Mouse (Mus musculus): ENCODE results near the gene Plcd3. TPM values are rescaled to one million over a fixed set of nuclear protein-coding genes. Genes with fewer than 3 reads are reported as not detected.

Gene Plcd3
- polyA plus RNA-seq, 1 experiment from 2014 or later: 1.8 TPM

DNA sequence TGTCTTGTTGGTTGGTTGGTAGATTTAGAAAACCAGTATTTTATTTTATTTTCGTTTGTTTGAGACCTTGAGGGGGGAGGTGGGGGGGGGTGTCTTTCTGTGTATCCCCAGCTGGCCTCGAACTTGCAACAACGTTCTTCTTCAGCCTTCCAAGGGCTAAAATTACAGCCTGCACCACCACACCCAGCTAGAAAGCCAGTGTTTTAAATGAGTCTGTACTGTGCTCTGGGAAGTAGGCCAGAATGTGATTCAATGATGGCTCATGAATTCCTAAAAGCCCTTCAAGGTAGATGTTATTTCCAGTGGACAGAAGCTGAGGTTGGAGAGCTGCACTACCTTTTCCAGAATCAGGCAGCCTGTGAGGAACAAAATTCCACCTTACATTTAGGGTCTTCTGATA lies 32.8 kb upstream of the Plcd3 start:
- Histone ChIP-seq H3K9me3 (replicated peaks) (no peaks in the 10 kb centered on the region), H3K27ac (peak overlapping the region; percentile 100; the same call in 1 of the 2 replicates), H3K4me3 (peak overlapping the region; percentile 90; the same call in 1 of the 2 replicates), H3K4me1 (peaks cover 27% of the 10 kb centered on the region), H3K27me3 (ENCODE audit: low read depth, poor library complexity, severe bottlenecking) (no peaks in the 10 kb centered on the region), H3K36me3 (peaks cover 22% of the 10 kb centered on the region)
- 85% methylated on average over 3 of the region's 3 CpGs for WGBS
- no peak for DNase-seq (ENCODE audit: low spot score)

DNA sequence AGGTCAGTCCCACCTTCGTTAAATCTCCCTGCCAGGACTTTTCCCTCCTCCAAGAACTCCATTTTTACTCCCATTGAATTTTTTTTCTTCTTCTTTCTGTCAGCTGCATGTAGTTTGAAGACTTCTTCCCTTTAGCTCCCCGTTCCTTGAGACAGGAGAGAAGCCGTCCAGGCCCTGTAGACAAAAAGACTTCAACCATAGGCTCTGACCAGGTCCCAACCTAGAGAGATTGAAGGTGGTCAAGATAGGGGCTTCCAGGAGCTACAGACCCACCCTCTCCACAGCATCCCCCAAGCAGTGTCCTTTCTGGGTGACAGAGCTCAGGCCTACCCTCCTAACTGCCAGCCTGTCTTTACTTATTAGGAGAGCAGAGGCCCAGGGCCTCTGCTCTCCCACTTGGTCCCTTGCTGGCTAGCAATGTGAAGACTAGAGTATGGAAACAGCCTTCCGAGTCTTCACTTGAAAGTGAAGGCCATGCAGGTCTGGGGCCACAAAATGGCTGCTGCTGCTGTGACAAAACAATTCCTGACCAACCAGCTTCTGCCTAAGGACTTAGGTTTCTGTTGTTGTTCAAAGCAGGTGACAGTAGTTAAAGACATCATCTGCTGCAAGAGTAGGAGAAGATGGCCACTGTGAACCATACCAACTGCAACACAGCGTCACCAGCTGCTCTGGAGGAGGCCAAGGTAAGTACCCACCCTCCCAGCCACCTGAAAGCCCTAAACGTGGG lies 32.2 kb upstream of the Plcd3 start:
- H3K27me3 ChIP-seq (ENCODE audit: low read depth, poor library complexity, severe bottlenecking): no peaks in the 10 kb centered on the region
- WGBS: 59% methylated on average over 6 of the region's 6 CpGs
- H3K9me3 ChIP-seq (replicated peaks): no peaks in the 10 kb centered on the region
- H3K4me3 ChIP-seq: peak overlapping the region; percentile 90
- H3K27ac ChIP-seq: peak overlapping the region; percentile 100
- peaks cover 27% of the 10 kb centered on the region for H3K4me1 ChIP-seq
- peaks cover 19% of the 10 kb centered on the region for H3K36me3 ChIP-seq
- no peak for DNase-seq (ENCODE audit: low spot score)

DNA sequence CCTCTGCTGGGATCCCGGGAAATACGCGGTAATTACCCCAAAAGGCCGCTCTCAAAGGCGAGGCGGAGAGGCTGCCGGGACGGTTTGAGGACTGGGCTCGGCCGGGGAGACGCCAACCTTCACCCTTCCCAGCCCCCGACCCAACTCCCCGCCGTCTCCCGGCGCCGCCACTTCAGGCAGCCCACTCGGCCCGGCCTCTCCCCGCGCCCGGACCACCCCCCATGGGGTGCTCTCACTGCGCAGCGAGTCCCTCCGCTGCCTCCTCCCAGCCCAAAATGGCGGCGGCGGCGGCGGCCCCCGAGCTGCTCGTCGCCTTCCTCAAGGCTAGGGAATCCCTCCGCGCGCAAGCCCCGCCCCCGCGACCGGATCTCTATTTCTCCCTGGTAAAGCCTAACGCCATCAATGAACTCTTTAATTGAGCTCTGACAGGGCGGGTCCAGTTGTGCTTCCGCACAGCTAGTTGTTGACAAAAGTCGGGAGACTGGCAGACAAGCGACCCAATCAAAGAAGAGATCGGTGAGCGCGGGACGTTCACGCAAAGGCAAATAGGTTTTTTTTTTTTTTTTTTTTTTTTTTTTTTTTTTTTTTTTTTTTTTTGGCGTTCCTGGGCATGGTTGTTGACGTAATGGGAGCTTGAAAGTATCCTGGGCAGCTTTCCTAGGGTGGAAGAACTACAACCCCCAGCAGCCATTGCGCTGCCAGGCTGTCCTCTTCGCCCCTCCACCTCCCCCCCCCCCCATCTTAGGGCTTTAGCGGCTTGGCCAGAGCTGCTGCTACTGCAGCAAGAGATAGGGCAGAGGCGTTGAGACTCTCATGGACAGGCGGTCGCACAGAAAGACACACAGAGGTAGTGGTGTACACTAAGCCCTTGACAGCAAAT lies 31.4 kb upstream of the Plcd3 start:
- under 1% methylated on average over 58 of the region's 58 CpGs for WGBS
- peak; percentile 100 for DNase-seq (ENCODE audit: low spot score)
- peak overlapping the region; percentile 100 for H3K27ac ChIP-seq

DNA sequence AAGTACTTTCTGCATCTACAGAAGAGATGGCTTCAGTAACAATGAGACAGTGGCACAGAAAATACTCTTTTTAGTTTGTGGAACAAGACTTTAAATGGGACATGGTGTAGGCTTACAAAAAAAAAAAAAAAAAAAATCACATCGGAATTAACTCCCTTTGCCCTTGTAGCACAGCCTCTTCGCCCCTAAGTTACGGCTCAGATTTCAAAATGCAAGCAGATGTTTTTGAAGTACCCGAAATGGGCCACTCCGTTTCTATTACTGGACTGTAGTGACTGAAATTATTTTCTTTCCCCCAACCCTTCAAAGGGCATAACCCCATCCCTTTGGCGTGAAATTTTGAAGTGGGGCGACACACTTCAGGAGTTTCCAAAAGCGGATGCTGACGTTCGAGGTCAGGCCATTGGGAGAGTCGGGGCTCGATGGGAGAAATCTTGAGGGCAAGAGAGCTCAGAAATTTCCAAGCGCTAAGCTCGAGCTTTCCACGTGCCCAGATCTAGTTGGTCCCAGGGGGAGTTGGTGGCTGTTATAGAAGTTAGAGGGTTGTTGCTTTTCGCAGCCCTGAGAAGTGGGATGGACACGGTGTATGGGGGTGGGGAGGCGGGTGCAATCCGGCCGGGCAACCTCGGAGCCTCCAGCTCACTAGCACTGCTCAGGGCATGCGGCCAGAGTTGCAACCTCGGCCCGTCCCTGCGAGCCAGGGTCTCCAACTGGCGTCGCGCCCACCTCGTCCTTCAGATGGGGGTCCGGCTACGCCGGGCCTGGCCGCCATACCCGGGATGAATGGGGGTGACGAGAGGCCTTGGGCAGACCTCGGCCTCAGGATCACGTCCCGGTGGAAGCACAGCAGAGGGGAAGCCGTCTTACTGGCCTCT lies 30.5 kb upstream of the Plcd3 start, which contains the start of gene Hexim2:
Hexim2 (plus strand) TSS at position 729 of the 875 bp plus-strand sequence.
- Histone ChIP-seq H3K4me3 (peak within 1 kb of the TSS; percentile 90), H3K27ac (peak within 1 kb of the TSS; percentile 100), H3K36me3 (peaks cover 12% of the 10 kb centered on the region; the same call in 1 of the 2 replicates), H3K27me3 (ENCODE audit: low read depth, poor library complexity, severe bottlenecking) (no peaks in the 10 kb centered on the region), H3K4me1 (peaks cover 27% of the 10 kb centered on the region), H3K9me3 (replicated peaks) (no peaks in the 10 kb centered on the region)
- WGBS: under 1% methylated on average over 39 of the region's 39 CpGs
- DNase-seq (ENCODE audit: low spot score): peak; percentile 76

More for the DNA sequence above, 31.4 kb upstream of the Plcd3 start:
- H3K27me3 ChIP-seq (ENCODE audit: low read depth, poor library complexity, severe bottlenecking): no peaks in the 10 kb centered on the region
- peak overlapping the region; percentile 90 for H3K4me3 ChIP-seq
- H3K36me3 ChIP-seq: peaks cover 12% of the 10 kb centered on the region; the same call in 1 of the 2 replicates
- no peaks in the 10 kb centered on the region for H3K9me3 ChIP-seq (replicated peaks)
- H3K4me1 ChIP-seq: peaks cover 27% of the 10 kb centered on the region

DNA sequence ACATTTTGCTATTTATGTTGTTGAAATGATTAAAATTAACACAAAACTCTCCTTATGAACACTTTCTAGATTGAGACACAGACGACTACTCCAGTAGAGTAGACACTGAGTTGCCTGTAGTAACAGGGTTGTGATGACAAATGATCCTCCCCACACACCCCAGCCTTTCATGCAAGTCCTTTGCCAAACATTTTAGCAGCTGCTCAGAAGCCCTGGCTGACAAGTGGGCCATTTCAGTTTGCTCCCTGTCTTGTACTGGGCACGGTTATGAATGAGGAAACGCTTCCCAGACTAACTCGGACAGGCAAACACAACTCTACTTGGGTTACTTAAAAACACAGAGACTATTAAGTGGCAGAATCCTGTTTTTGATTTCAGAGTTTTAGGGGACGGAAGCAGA lies 18.9 kb upstream of the Plcd3 start:
- Histone ChIP-seq H3K4me3 (no peak overlapping the region), H3K36me3 (no peaks in the 10 kb centered on the region), H3K27ac (no peak overlapping the region), H3K4me1 (peaks cover 27% of the 10 kb centered on the region), H3K9me3 (replicated peaks) (no peaks in the 10 kb centered on the region), H3K27me3 (ENCODE audit: low read depth, poor library complexity, severe bottlenecking) (no peaks in the 10 kb centered on the region)
- no peak for DNase-seq (ENCODE audit: low spot score)
- 82% methylated on average over 5 of the region's 5 CpGs for WGBS

DNA sequence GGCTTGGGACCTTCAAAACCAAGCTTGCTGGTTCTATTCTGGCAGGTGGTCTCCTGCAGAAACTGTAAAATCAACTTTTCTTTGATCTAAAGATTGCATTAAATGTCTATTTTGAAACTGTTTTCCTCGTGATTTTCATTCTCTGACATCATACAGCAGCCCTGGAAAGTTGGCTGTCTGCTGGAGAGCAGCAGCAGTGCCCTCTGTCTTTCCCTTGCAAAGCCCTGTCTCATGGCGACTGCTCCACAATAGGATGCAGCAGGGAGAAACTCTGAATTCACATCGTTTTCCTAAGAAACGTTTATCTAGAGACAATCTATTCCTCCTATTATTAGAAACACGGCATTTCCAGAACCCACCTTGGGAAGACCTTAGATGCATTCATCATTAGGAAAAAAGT lies 18.2 kb upstream of the Plcd3 start:
- WGBS: 65% methylated on average over 5 of the region's 5 CpGs
- peaks cover 32% of the 10 kb centered on the region for H3K4me1 ChIP-seq
- H3K27ac ChIP-seq: no peak overlapping the region
- no peaks in the 10 kb centered on the region for H3K9me3 ChIP-seq (replicated peaks)
- H3K36me3 ChIP-seq: no peaks in the 10 kb centered on the region
- DNase-seq (ENCODE audit: low spot score): no peak
- H3K27me3 ChIP-seq (ENCODE audit: low read depth, poor library complexity, severe bottlenecking): no peaks in the 10 kb centered on the region
- H3K4me3 ChIP-seq: no peak overlapping the region

GRCm38 (mm10) chr11:103118866-103119265 lies 17.4 kb upstream of the Plcd3 start:
- Histone ChIP-seq H3K27ac (no peak overlapping the region), H3K9me3 (replicated peaks) (no peaks in the 10 kb centered on the region), H3K4me3 (0 out of 2 replicates have a peak overlapping the region, but pooled peaks have one; percentile 59), H3K27me3 (ENCODE audit: low read depth, poor library complexity, severe bottlenecking) (peaks cover 2% of the 10 kb centered on the region; the same call in 1 of the 2 replicates), H3K4me1 (peaks cover 36% of the 10 kb centered on the region), H3K36me3 (no peaks in the 10 kb centered on the region)
- DNase-seq (ENCODE audit: low spot score): no peak
- WGBS: 96% methylated on average over 2 of the region's 2 CpGs

DNA sequence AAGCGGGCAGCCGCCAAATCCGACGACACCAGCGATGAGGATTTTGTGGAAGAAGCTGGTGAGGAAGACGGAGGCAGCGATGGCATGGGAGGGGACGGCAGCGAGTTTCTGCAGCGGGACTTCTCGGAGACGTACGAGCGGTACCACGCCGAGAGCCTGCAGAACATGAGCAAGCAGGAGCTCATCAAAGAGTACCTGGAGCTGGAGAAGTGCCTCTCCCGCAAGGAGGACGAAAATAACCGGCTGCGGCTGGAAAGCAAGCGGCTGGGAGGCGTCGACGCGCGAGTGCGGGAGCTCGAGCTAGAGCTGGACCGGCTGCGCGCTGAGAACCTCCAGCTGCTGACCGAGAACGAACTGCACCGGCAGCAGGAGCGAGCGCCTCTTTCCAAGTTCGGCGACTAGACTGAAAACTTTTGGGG lies 16.1 kb upstream of the Plcd3 start:
- H3K27ac ChIP-seq: peak overlapping the region; percentile 91; the same call in 1 of the 2 replicates
- peak overlapping the region; percentile 59 for H3K4me3 ChIP-seq
- H3K4me1 ChIP-seq: peaks cover 45% of the 10 kb centered on the region
- DNase-seq (ENCODE audit: low spot score): peak; percentile 72
- under 1% methylated on average over 38 of the region's 38 CpGs for WGBS
- no peaks in the 10 kb centered on the region for H3K9me3 ChIP-seq (replicated peaks)
- H3K36me3 ChIP-seq: no peaks in the 10 kb centered on the region
- H3K27me3 ChIP-seq (ENCODE audit: low read depth, poor library complexity, severe bottlenecking): peaks cover 15% of the 10 kb centered on the region

- Histone ChIP-seq H3K27ac (peak overlapping the region; percentile 91; the same call in 1 of the 2 replicates), H3K36me3 (no peaks in the 10 kb centered on the region)
- peak; percentile 74 for DNase-seq (ENCODE audit: low spot score)
Observed at GRCm38 (mm10) chr11:103116959-103117590, 15.6 kb upstream of the Plcd3 start.

DNA sequence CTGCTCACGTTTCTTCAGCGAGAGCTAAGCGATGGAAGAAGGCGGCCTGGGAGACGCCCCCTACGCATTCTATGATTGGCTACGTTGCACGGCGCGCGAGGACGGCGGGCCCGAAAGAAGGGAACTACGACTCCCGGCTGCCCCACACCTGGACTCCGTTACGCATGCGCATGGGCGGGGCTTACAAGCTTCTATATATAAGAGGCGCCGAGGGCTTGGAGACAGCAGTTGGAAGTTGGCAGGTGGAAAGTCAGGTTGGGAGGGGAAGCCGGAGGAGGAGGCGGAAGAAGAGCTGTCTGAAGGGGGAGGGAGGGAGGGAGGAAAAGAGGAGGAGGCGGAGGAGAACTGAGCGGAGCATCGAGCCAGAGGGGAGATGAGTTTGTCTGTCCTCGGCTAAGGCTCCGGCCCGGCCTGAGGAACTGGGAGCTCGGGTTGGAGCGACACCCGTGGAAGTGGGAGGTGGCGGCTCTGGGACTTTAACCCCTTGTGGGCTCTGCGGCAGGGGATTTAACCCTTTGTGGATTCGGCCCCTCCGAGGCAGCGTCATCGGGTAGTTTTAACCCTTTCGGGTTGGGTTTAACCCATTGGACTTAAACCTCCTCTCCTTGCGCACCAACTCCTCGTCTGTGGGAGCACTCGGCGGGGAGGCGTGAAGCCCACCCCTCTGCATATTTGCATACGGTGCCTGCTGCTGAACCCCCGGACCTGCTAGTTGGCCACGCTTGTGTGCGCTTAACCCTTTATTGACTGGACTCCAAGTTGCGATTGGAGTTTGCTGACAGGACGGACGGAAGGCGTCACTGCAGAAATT lies 14.8 kb upstream of the Plcd3 start, which contains the start of gene Hexim1:
Hexim1 (plus strand) TSS at position 224 of the 811 bp plus-strand sequence.
- under 1% methylated on average over 53 of the region's 53 CpGs for WGBS
- Histone ChIP-seq H3K4me3 (peak within 1 kb of the TSS; percentile 59), H3K4me1 (peaks cover 59% of the 10 kb centered on the region), H3K9me3 (replicated peaks) (no peaks in the 10 kb centered on the region), H3K27ac (peak within 1 kb of the TSS; percentile 91), H3K36me3 (no peaks in the 10 kb centered on the region), H3K27me3 (ENCODE audit: low read depth, poor library complexity, severe bottlenecking) (peaks cover 25% of the 10 kb centered on the region)
- DNase-seq (ENCODE audit: low spot score): peak; percentile 99

More at GRCm38 (mm10) chr11:103116959-103117590, 15.6 kb upstream of the Plcd3 start:
- Histone ChIP-seq H3K4me3 (peak overlapping the region; percentile 59), H3K4me1 (peaks cover 50% of the 10 kb centered on the region), H3K27me3 (ENCODE audit: low read depth, poor library complexity, severe bottlenecking) (peaks cover 20% of the 10 kb centered on the region), H3K9me3 (replicated peaks) (no peaks in the 10 kb centered on the region)
- WGBS: under 1% methylated on average over 35 of the region's 35 CpGs
